In genomic region chr1:133086804-133087203, GRCm38 (mm10) we compare ENCODE assay signal across 16 mouse cellular contexts. TPM values are rescaled to one million over a fixed set of nuclear protein-coding genes. Genes with fewer than 3 reads are reported as not detected.
DNase-seq lines count a peak whose midpoint lies in the region; ATAC-seq and TF ChIP-seq lines count a peak whose summit lies in the region.
"Had no signal": no experiment of that assay in that cellular context is flagged by ENCODE, and none has a peak within 500 bp of the region (broad histone marks: within the 10 kb centered on the region; RNA-seq: fewer than 3 reads in every experiment).

No protein-coding gene starts in this region.

- H3K4me2 ChIP-seq in limb, embryonic 13.5 days (replicated peaks), result no peak overlapping the region
- H3K4me2 ChIP-seq in neural tube, embryonic 13.5 days, result no peak overlapping the region
- H3K4me2 ChIP-seq: liver, embryonic 11.5 days had no signal

- TF ChIP-seq POLR2A in spleen, adult 2 months (IDR thresholded peaks at IDR 0.05; ENCODE audit: low read depth, low read length), result no peak

- no peak for TF ChIP-seq CTCF in gastrocnemius, adult 2 months (IDR thresholded peaks at IDR 0.05)
- no peak for TF ChIP-seq CTCF in spleen, adult 2 months (IDR thresholded peaks at IDR 0.05; ENCODE audit: extremely low read depth, insufficient read depth, insufficient read length, insufficient replicate concordance)

- H3K27ac ChIP-seq in gastrocnemius, adult 2 months, result peak overlapping the region; percentile 86
- no peak overlapping the region for H3K27ac ChIP-seq in limb, embryonic 13.5 days
- H3K27ac ChIP-seq in limb, embryonic 10.5 days, result no peak overlapping the region
- H3K27ac ChIP-seq in spleen, adult 2 months (ENCODE audit: insufficient read depth, low read length), result peak overlapping the region; percentile 53
- H3K27ac ChIP-seq in neural tube, embryonic 13.5 days (replicated peaks), result peak overlapping the region; percentile 49; the same call in 1 of the 2 replicates

- peaks cover 6% of the 10 kb centered on the region for H3K4me1 ChIP-seq in limb, embryonic 13.5 days
- H3K4me1 ChIP-seq in limb, embryonic 10.5 days, result peaks cover 22% of the 10 kb centered on the region
- H3K4me1 ChIP-seq in spleen, adult 2 months (ENCODE audit: control insufficient read depth, insufficient read depth, insufficient read length), result peaks cover 45% of the 10 kb centered on the region
- H3K4me1 ChIP-seq in neural tube, embryonic 13.5 days (replicated peaks), result peaks cover 9% of the 10 kb centered on the region

- peak overlapping the region; percentile 17; the same call in 1 of the 2 replicates for H3K4me3 ChIP-seq in gastrocnemius, adult 2 months
- H3K4me3 ChIP-seq in limb, embryonic 13.5 days, result no peak overlapping the region
- no peak overlapping the region for H3K4me3 ChIP-seq in limb, embryonic 10.5 days
- H3K4me3 ChIP-seq in spleen, adult 2 months (ENCODE audit: extremely low read depth, insufficient read depth, insufficient read length), result no peak overlapping the region
- H3K4me3 ChIP-seq in neural tube, embryonic 13.5 days, result no peak overlapping the region

- 87% methylated on average over 10 of the region's 10 CpGs for WGBS in limb, embryonic 13.5 days
- WGBS in limb, embryonic 10.5 days, result 90% methylated on average over 10 of the region's 10 CpGs
- 91% methylated on average over 10 of the region's 10 CpGs for WGBS in spleen, adult 2 months
- WGBS in neural tube, embryonic 13.5 days, result 89% methylated on average over 10 of the region's 10 CpGs

- ATAC-seq in limb, embryonic 13.5 days (ENCODE audit: low FRiP score, low read depth), result no peak
- ATAC-seq in neural tube, embryonic 13.5 days (ENCODE audit: low read depth), result no peak

- no peak for DNase-seq in gastrocnemius, adult 2 months
- DNase-seq in gastrocnemius, postnatal 10 days, result no peak
- DNase-seq in limb, embryonic 10.5 days (ENCODE audit: low spot score), result no peak
- DNase-seq in spleen, adult 2 months (ENCODE audit: low read depth in 1 of 2, low spot score in 2 of 2), result peak in 1 of 2 experiments; percentile 4
- DNase-seq in spleen, postnatal 14 days (ENCODE audit: low spot score in 2 of 2), result no peak
- DNase-seq in thymus, postnatal 10 days (ENCODE audit: low spot score in 2 of 2), result no peak
- DNase-seq: cerebellum, adult 2 months; cerebellum, postnatal 36 days; gastrocnemius, postnatal 14 days; kidney, adult 2 months; kidney, postnatal 14 days; lung, adult 18-20 months; thymus, postnatal 36 days had no signal

- no peaks in the 10 kb centered on the region for H3K27me3 ChIP-seq in limb, embryonic 13.5 days
- H3K27me3 ChIP-seq in limb, embryonic 10.5 days (ENCODE audit: low read depth, poor library complexity, severe bottlenecking), result no peaks in the 10 kb centered on the region
- H3K27me3 ChIP-seq in spleen, adult 2 months (ENCODE audit: control insufficient read depth, insufficient read depth, low read length), result no peaks in the 10 kb centered on the region
- peaks cover 3% of the 10 kb centered on the region; the same call in 1 of the 2 replicates for H3K27me3 ChIP-seq in neural tube, embryonic 13.5 days

- intact Hi-C loops in gastrocnemius, adult 2 months (cut with DNase I), result loop anchor here (1.0 to 2.0 kb wide), 2 partner anchors 40 to 48 kb away; no protein-coding TSS in a partner anchor

- H3K36me3 ChIP-seq in limb, embryonic 13.5 days, result peaks cover 59% of the 10 kb centered on the region
- peaks cover 45% of the 10 kb centered on the region for H3K36me3 ChIP-seq in limb, embryonic 10.5 days
- peaks cover 14% of the 10 kb centered on the region for H3K36me3 ChIP-seq in spleen, adult 2 months (ENCODE audit: control insufficient read depth, insufficient read depth, low read length)
- peaks cover 80% of the 10 kb centered on the region for H3K36me3 ChIP-seq in neural tube, embryonic 13.5 days

- peak overlapping the region; percentile 8; the same call in 1 of the 2 replicates for H3K9ac ChIP-seq in limb, embryonic 13.5 days
- H3K9ac ChIP-seq in neural tube, embryonic 13.5 days, result no peak overlapping the region

- no peaks in the 10 kb centered on the region for H3K9me3 ChIP-seq in limb, embryonic 13.5 days
- H3K9me3 ChIP-seq in limb, embryonic 10.5 days (replicated peaks), result no peaks in the 10 kb centered on the region
- H3K9me3 ChIP-seq in neural tube, embryonic 13.5 days, result no peaks in the 10 kb centered on the region

RNA-seq across cellular contexts. Expression of gene Pik3c2b, which starts 41.3 kb away (rescaled TPM):
- total RNA-seq in gastrocnemius, adult 2 months (2021), result 10 to 100 TPM in 1 of 2 experiments, 1 to 10 TPM in 1; 9.8 to 11.0 TPM
- 10 to 100 TPM; 29.9 to 38.2 TPM for total RNA-seq in gastrocnemius, postnatal 10 days (2021)
- polyA plus RNA-seq in limb, embryonic 13.5 days (2015; fragmentation: Nextera tagmentation; extraction: Ambion mirVana), result 6.8 and 7.1 TPM in 2 replicates
- polyA plus RNA-seq in limb, embryonic 10.5 days (2016; fragmentation: Nextera tagmentation; extraction: Ambion mirVana), result 6.1 and 7.4 TPM in 2 replicates
- polyA plus RNA-seq in spleen, adult 2 months (2012; rRNA removed), result 22.2 and 30.5 TPM in 2 replicates
- polyA plus RNA-seq in neural tube, embryonic 13.5 days (2015; fragmentation: Nextera tagmentation; extraction: Ambion mirVana), result 13.9 and 14.0 TPM in 2 replicates

RNA-seq across cellular contexts. Expression of gene Ppp1r15b, which starts 44.1 kb away (rescaled TPM):
- 10 to 100 TPM; 16.4 to 18.6 TPM for total RNA-seq in gastrocnemius, adult 2 months (2021)
- 10 to 100 TPM; 28.6 to 36.3 TPM for total RNA-seq in gastrocnemius, postnatal 10 days (2021)
- 31.9 and 35.9 TPM in 2 replicates for polyA plus RNA-seq in limb, embryonic 13.5 days (2015; fragmentation: Nextera tagmentation; extraction: Ambion mirVana)
- 52.3 and 52.7 TPM in 2 replicates for polyA plus RNA-seq in limb, embryonic 10.5 days (2016; fragmentation: Nextera tagmentation; extraction: Ambion mirVana)
- 19.7 and 26.6 TPM in 2 replicates for polyA plus RNA-seq in spleen, adult 2 months (2012; rRNA removed)
- 27.8 and 30.8 TPM in 2 replicates for polyA plus RNA-seq in neural tube, embryonic 13.5 days (2015; fragmentation: Nextera tagmentation; extraction: Ambion mirVana)

RNA-seq across cellular contexts. Expression of gene Mdm4, which starts 56.4 kb away (rescaled TPM):
- 10 to 100 TPM; 26.3 to 32.4 TPM for total RNA-seq in gastrocnemius, adult 2 months (2021)
- total RNA-seq in gastrocnemius, postnatal 10 days (2021), result 10 to 100 TPM; 35.8 to 48.4 TPM
- 40.2 and 45.9 TPM in 2 replicates for polyA plus RNA-seq in limb, embryonic 13.5 days (2015; fragmentation: Nextera tagmentation; extraction: Ambion mirVana)
- 35.0 and 43.4 TPM in 2 replicates for polyA plus RNA-seq in limb, embryonic 10.5 days (2016; fragmentation: Nextera tagmentation; extraction: Ambion mirVana)
- polyA plus RNA-seq in spleen, adult 2 months (2012; rRNA removed), result 34.0 and 39.3 TPM in 2 replicates
- polyA plus RNA-seq in neural tube, embryonic 13.5 days (2015; fragmentation: Nextera tagmentation; extraction: Ambion mirVana), result 30.0 and 33.6 TPM in 2 replicates

Comparison
In these comparisons a context has a peak if more than half of its experiments do, and no peak if none do; other contexts are left out.
1. H3K27ac ChIP-seq: peak in gastrocnemius, adult 2 months (single experiment), spleen, adult 2 months (single experiment) and neural tube, embryonic 13.5 days (single experiment); none in limb, embryonic 13.5 days (single experiment) and limb, embryonic 10.5 days (single experiment).